Mouse (Mus musculus) kidney, adult 2 months (tissue): Measurements from ENCODE around the gene Stx8. TPM values are rescaled to one million over a fixed set of nuclear protein-coding genes. Genes with fewer than 3 reads are reported as not detected.

Source experiments
- DNase-seq: peaks from one replicate; pipeline ENCODE4 v3.0.0; 2021
- H3K27ac ChIP-seq: fragments of 200-500 bp; 2 replicates; pipeline ENCODE4 v1.5.1; 2012; ENCODE audit warnings: low read depth, low read length, control low read depth, inconsistent platforms; ENCODE audit not compliant: insufficient read depth
- H3K27me3 ChIP-seq: fragments of 200-500 bp; replicated peaks from 2 replicates; pipeline ENCODE4 v1.6.1; 2012; ENCODE audit warnings: mild to moderate bottlenecking, moderate library complexity, low read length, inconsistent platforms; ENCODE audit not compliant: control insufficient read depth, insufficient read depth
- H3K36me3 ChIP-seq: fragments of 200-500 bp; 2 replicates; pipeline ENCODE4 v1.6.1; 2012; ENCODE audit warnings: mild to moderate bottlenecking, moderate library complexity, low read length, inconsistent platforms; ENCODE audit not compliant: control insufficient read depth, insufficient read depth
- H3K4me1 ChIP-seq: fragments of 200-500 bp; 2 replicates; pipeline ENCODE4 v1.6.1; 2011; ENCODE audit warnings: low read length; ENCODE audit not compliant: control insufficient read depth, insufficient read depth
- H3K4me3 ChIP-seq: fragments of 200-500 bp; 2 replicates; pipeline ENCODE4 v1.5.1; 2011; ENCODE audit warnings: mild to moderate bottlenecking, low read depth, low read length, control low read depth; ENCODE audit not compliant: insufficient read depth
- CTCF ChIP-seq: fragments of 200-500 bp; conservative IDR thresholded peaks from 2 replicates; pipeline ENCODE4 v1.5.1; 2011; ENCODE audit warnings: low read depth, mild to moderate bottlenecking, control low read depth, low read length, moderate library complexity, mixed read lengths; ENCODE audit not compliant: insufficient read depth, insufficient read length
- POLR2A ChIP-seq: fragments of 200-500 bp; IDR thresholded peaks from one replicate; pipeline ENCODE4 v1.6.1; 2011; ENCODE audit warnings: low read depth, low read length, control low read depth
- WGBS: fragments of 180-500 bp; shearing (Covaris S2); methylation state at CpG from one replicate; pipeline ENCODE4 v1.1.7; 2018; 5-methylcytosine and 5-hydroxymethylcytosine counted together
- polyA plus RNA-seq: library from polyadenylated mRNA; depleted of rRNA; stranded (reverse); fragments of >200 nt; gene quantifications from 2 replicates; pipeline ENCODE4 v1.2.3, GENCODE M21; 2012

Stx8 gene
- polyA plus RNA-seq, 1 experiment, result 10.7 TPM

DNA sequence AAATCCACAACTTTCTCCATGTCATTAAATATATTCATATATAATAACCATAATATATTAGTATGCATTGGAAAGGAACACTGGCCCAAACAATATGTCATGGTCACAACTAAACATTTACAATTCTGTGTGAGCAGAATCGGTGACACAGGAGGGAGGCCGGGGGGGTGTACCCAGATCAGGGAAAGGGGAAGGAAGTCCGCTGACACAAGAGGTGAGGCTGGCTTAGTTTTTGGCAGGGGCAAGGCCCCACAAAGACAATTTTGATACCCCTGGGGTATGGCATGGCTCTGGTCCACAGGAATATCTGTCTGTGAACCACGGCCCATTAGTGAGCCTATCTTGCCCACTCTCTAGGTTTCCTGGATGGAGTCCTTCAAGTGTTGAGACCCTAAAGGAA, 243.5 kb downstream of the Stx8 start:
- TF ChIP-seq POLR2A (no peak), CTCF (no peak)
- 86% methylated on average over 4 of the region's 4 CpGs for WGBS

DNA sequence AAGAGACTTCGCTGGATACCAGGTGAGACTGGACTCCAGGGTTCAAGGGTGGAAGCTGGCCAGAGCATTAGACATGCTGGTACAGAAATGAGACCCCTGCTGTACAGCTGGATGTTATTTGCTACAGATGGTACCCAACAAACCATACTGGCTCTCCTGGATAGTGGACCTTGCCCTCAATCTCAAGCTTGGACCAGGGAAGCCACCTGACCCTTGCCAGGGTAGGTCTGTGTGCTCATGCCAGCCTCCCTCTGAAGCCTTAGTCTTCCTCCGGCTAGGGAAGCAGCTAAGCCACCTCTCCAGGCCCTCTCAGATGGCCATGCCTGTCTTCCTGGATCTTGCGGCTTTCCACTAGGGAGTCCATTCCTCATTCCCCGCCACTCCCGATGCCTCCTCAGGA, 244.7 kb downstream of the Stx8 start:
- TF ChIP-seq CTCF, result no peak
- no peak for TF ChIP-seq POLR2A
- DNase-seq, result peak; percentile 66
- H3K4me1 ChIP-seq, result no peaks in the 10 kb centered on the region
- H3K27ac ChIP-seq, result no peak overlapping the region
- no peak overlapping the region for H3K4me3 ChIP-seq
- no peaks in the 10 kb centered on the region for H3K36me3 ChIP-seq
- 87% methylated on average over 5 of the region's 5 CpGs for WGBS
- H3K27me3 ChIP-seq, result no peaks in the 10 kb centered on the region

More for the DNA sequence above, 243.5 kb downstream of the Stx8 start:
- Histone ChIP-seq H3K27me3 (no peaks in the 10 kb centered on the region), H3K36me3 (no peaks in the 10 kb centered on the region), H3K4me3 (no peak overlapping the region), H3K4me1 (no peaks in the 10 kb centered on the region), H3K27ac (no peak overlapping the region)
- DNase-seq, result no peak

DNA sequence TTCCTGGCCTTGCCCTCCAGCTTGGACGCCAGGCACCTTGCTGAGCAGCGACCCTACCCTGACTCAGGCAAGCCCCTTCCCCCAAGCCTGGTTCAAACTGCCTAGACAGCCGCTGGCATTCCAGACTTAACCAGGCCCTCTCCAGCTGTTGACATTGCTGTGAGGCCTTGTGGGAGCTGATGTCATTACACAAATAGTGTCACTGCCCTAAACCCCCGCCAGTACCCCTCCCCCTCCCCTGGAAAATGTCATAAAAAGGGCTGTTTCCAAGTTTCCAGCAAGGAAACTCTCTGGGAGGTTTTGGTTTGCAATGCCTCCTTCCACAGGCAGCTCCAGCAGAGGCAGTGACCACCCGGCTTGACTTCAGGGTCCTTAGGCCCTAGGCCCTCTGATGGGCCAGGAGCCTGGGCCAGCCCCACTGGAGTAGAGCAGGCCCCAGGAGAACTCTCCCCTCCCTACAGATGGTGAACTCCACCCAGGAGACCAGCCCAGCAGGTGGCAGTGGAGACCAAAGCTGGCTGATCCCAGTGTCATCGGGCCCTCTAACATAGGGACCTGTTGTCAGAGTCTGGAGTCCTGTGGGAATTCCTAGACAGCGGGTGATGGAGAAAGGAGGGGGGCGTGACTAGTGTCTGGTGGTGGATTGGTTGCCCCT, 246.1 kb downstream of the Stx8 start:
- TF ChIP-seq POLR2A (no peak), CTCF (peak; percentile 48)
- no peaks in the 10 kb centered on the region for H3K27me3 ChIP-seq
- H3K4me1 ChIP-seq, result no peaks in the 10 kb centered on the region
- H3K36me3 ChIP-seq, result no peaks in the 10 kb centered on the region
- no peak overlapping the region for H3K4me3 ChIP-seq
- DNase-seq, result peak; percentile 49
- no peak overlapping the region for H3K27ac ChIP-seq
- WGBS, result 52% methylated on average over 8 of the region's 8 CpGs

DNA sequence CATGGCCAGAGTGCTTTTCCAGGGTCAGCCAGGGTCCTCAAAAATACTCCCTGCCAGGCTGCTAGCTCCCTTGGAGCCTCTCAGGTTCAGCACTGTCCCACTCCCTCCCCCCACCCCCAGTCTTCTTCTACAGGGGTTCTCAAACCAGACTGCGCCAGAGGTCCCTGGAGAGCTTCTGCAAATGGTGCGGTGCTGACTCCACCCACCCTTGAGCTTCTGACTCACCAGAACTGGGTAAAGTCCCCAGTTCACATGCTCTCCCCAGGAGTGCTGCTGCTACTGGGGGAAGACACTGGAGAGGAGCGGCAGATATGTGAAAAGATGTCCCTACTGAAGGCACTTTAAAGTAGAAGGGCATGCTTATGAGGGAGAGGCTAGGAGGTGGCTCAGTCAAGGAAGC, 247.9 kb downstream of the Stx8 start:
- no peak overlapping the region for H3K4me3 ChIP-seq
- WGBS, result 52% methylated on average over 3 of the region's 3 CpGs
- DNase-seq, result peak; percentile 47
- H3K27me3 ChIP-seq, result no peaks in the 10 kb centered on the region
- H3K27ac ChIP-seq, result no peak overlapping the region
- H3K36me3 ChIP-seq, result no peaks in the 10 kb centered on the region
- H3K4me1 ChIP-seq, result no peaks in the 10 kb centered on the region
- TF ChIP-seq CTCF (no peak), POLR2A (no peak)

DNA sequence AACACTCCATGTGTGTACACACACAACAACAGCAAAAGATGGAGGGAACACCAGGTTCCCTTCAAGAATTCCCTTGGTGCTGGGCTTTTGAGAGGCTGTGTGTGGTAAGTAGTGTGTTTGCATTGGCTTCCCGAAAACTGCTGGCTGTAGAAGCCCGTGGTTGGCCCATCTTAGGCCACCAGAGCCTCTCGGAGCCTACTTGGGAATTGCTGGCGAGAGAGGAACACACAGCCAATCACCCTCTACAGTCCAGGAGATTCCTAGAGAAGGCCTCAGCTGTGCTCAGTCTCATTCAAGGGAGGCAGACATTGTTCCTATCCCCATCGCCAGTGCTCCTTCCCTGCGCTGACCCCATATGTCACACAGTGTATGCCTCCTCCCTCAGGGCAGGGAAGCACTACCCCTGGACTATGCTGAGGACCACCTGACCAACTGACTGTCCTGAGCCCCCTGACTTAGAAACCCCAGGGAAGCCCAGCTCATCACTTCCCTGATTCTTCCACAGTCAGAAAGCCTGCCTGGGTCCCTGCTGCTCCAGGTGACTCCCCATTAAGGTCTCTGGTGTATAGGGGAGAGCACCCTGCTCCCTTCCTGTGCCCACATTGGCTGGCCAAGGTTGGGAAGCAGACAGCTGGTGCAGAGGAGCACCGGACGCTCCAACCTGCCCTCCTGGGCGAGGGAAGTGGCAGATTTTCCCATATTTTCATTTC, 248.7 kb downstream of the Stx8 start:
- no peak for TF ChIP-seq CTCF
- TF ChIP-seq POLR2A, result no peak
- H3K27me3 ChIP-seq, result no peaks in the 10 kb centered on the region
- 75% methylated on average over 9 of the region's 9 CpGs for WGBS
- no peak overlapping the region for H3K4me3 ChIP-seq
- no peak for DNase-seq
- no peaks in the 10 kb centered on the region for H3K36me3 ChIP-seq
- no peak overlapping the region for H3K27ac ChIP-seq
- no peaks in the 10 kb centered on the region for H3K4me1 ChIP-seq

DNA sequence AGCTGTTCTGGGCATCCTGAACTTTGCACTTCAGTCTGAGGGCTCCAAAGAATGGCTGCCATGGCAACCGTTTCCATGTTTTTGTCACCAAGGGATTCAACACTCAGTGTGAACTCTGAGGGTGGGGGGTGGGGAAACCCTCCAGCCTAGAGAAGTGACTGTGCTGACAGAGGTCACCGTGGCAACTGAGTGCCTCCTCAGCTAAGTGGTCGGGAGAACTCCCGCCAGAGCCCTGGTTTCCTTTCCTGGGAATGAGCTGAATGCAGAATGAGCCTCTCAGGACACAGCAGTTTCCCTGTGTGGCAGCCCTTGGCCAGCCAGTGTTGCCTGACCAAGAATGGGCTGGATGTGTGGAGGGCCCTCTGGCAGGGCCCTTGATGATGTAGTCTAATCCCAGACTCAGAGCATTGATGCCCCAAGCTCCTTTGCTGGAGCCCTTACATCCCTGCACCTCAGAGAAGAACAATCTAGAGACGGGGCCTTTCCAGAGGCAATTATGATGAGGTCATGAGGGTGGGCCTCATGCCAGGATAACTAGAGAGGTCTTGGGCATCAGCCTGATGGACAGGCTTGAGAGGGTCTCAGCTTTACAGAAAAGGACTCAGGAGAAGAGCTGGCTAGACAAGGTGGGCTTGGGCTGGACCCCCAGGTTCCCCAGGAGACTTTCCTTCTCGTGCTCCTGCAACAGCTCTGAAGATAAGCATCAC, 249.4 kb downstream of the Stx8 start:
- Histone ChIP-seq H3K27ac (no peak overlapping the region), H3K36me3 (no peaks in the 10 kb centered on the region), H3K4me3 (no peak overlapping the region), H3K27me3 (no peaks in the 10 kb centered on the region), H3K4me1 (no peaks in the 10 kb centered on the region)
- TF ChIP-seq POLR2A (no peak), CTCF (no peak)
- DNase-seq, result peak; percentile 76
- 41% methylated on average over 6 of the region's 6 CpGs for WGBS

DNA sequence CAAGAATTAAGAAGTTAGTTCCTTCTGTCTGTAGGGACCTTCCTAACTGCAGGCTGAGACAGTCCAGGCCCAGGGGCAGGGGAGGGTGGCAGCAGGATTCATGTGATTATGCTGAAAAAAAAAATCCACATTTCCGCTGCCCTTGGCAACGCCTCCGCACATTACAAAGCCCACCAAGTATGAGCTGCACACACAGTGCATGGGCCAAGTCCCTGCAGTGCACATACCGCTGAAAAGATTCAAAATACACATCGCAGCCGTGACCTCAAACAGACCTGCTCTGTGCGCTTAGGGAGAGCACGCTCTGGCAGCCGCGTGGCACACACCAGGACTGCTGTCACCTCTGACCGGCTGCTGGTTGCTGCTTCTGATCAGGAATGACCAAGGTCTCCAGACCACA, 250.0 kb downstream of the Stx8 start:
- TF ChIP-seq CTCF (no peak), POLR2A (no peak)
- Histone ChIP-seq H3K27ac (no peak overlapping the region), H3K27me3 (no peaks in the 10 kb centered on the region), H3K4me1 (no peaks in the 10 kb centered on the region), H3K36me3 (no peaks in the 10 kb centered on the region), H3K4me3 (no peak overlapping the region)
- 83% methylated on average over 11 of the region's 11 CpGs for WGBS
- no peak for DNase-seq
